Mouse (Mus musculus) kidney, postnatal 4 days (tissue): ENCODE data around the gene Cd34.

Source experiments
- DNase-seq, 2 experiments: peaks; one replicate each; pipeline ENCODE4 v3.0.0; 2021; ENCODE audit warnings: mixed read lengths in 2 of 2

Gene Cd34

GRCm38 (mm10) chr1:194976164-194976516 lies 37.5 kb downstream of the Cd34 start:
- peak; percentile 94 to 95 for DNase-seq

- DNase-seq = peak; percentile 81 to 89
These were observed 38.1 kb downstream of the Cd34 start for GRCm38 (mm10) chr1:194976517-194977370.

GRCm38 (mm10) chr1:194977371-194977761 lies 38.7 kb downstream of the Cd34 start:
- DNase-seq = no peak

- no peak for DNase-seq
These were observed 39.5 kb downstream of the Cd34 start for GRCm38 (mm10) chr1:194977946-194978720.

GRCm38 (mm10) chr1:194980826-194981435 lies 42.3 kb downstream of the Cd34 start:
- no peak for DNase-seq

GRCm38 (mm10) chr1:194982931-194983690 lies 44.5 kb downstream of the Cd34 start:
- DNase-seq = no peak

- no peak for DNase-seq
These were observed 46.3 kb downstream of the Cd34 start for GRCm38 (mm10) chr1:194984914-194985313.

GRCm38 (mm10) chr1:194985442-194986210 lies 47.0 kb downstream of the Cd34 start:
- DNase-seq = no peak

- no peak for DNase-seq
These were observed 50.4 kb downstream of the Cd34 start for GRCm38 (mm10) chr1:194989024-194989423.

GRCm38 (mm10) chr1:194990976-194991375 lies 52.4 kb downstream of the Cd34 start:
- DNase-seq = no peak

GRCm38 (mm10) chr1:194991654-194992053 lies 53.0 kb downstream of the Cd34 start:
- DNase-seq = no peak

GRCm38 (mm10) chr1:194992589-194993317 lies 54.1 kb downstream of the Cd34 start:
- no peak for DNase-seq

GRCm38 (mm10) chr1:194993409-194993988 lies 54.9 kb downstream of the Cd34 start:
- no peak for DNase-seq

- no peak for DNase-seq
These were observed 55.6 kb downstream of the Cd34 start for GRCm38 (mm10) chr1:194994262-194994661.

GRCm38 (mm10) chr1:194995196-194995595 lies 56.6 kb downstream of the Cd34 start:
- peak in 1 of 2 experiments; percentile 40 for DNase-seq

GRCm38 (mm10) chr1:194998396-194998795 lies 59.8 kb downstream of the Cd34 start:
- no peak for DNase-seq

GRCm38 (mm10) chr1:195003328-195003727 lies 64.7 kb downstream of the Cd34 start:
- DNase-seq = no peak

- DNase-seq = no peak
These were observed 65.6 kb downstream of the Cd34 start for GRCm38 (mm10) chr1:195004194-195004593.

GRCm38 (mm10) chr1:195006267-195006666 lies 67.6 kb downstream of the Cd34 start:
- DNase-seq = no peak
